Mouse (Mus musculus): ENCODE measurements around the gene Lhx2.

DNA sequence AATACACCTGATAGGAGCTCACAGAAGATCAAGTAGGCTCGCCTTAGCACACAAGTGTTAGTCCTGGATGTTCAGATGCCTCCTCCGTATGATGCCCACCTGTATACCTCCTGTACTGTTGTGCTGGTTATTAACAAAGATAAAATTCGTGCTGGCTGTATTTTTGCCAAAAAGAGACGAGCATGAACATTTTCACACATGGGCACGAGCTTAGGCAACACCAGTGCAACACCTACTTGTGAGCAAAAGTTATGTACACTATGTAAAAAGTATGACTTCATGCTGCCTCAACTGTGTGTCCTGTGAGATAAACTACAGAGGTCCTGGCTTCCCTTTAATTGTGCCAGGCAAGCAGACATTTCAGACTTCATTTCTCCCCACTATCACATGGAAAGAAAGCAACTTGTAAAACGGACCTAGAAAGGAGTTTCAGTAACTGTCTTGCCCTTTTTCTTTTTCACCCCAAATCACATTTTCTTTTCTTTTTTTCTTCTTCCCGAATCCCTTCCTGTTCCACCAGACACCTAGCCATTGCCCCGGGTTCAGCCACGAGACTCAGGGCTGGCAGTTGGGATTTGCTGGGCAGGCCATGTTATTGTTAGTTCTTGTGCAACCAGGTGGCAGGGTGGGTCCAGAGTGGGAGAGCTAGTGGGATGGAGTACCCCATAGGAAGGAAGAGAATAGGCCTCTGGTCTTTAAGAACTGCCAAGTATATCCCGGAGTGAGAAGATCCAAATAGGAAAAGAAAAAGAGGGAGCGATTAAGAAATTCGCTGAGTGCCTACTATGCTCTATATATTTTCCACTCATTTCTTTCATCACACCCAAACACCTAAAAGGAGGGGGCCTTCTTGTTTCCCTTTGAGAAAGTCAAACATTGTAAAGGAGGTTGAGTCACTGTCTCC is 10.6 kb downstream of the Lhx2 start:
- TF ChIP-seq CTCF (IDR thresholded peaks at IDR 0.05; ENCODE audit: insufficient read depth, low read depth, low read length) (no peak), POLR2A (IDR thresholded peaks at IDR 0.05; ENCODE audit: insufficient read depth, low read depth, low read length) (no peak)

All from olfactory bulb, adult 2 months (tissue).